Mouse (Mus musculus) CH12.LX (cell line): ENCODE data around the gene Ergic1. TPM values are rescaled to one million over a fixed set of nuclear protein-coding genes. Genes with fewer than 3 reads are reported as not detected.

Experiments
- DNase-seq: peaks from one replicate; pipeline ENCODE4 v3.0.0-alpha.2; 2013; ENCODE audit errors: extremely low read depth
- H3K27ac ChIP-seq: 2 replicates; pipeline ENCODE4 v1.5.1; 2012; ENCODE audit warnings: low read depth, mild to moderate bottlenecking, control low read depth, moderate library complexity; ENCODE audit not compliant: insufficient read depth
- H3K27me3 ChIP-seq: replicated peaks from 2 replicates; pipeline ENCODE3; 2012; ENCODE audit warnings: inconsistent platforms
- H3K36me3 ChIP-seq, 2 experiments: replicated peaks in 1 of 2; 2 replicates each; pipeline versions ENCODE3 to v1.6.1; 2012; ENCODE audit warnings: inconsistent platforms in 1 of 2, low read length in 1 of 2, mild to moderate bottlenecking in 1 of 2, mixed read lengths in 1 of 2, moderate library complexity in 1 of 2; ENCODE audit not compliant: control insufficient read depth in 1 of 2, insufficient read depth in 1 of 2
- H3K4me1 ChIP-seq, 2 experiments: 2 replicates each; pipeline ENCODE4 v1.6.1; 2012; ENCODE audit warnings: inconsistent platforms in 1 of 2, moderate library complexity in 1 of 2; ENCODE audit not compliant: insufficient read depth in 2 of 2, control insufficient read depth in 1 of 2
- H3K4me2 ChIP-seq: 2 replicates; pipeline ENCODE4 v1.6.1; 2012; ENCODE audit warnings: low read depth, mild to moderate bottlenecking, control low read depth; ENCODE audit not compliant: poor library complexity, insufficient read depth, severe bottlenecking
- H3K4me3 ChIP-seq, 3 experiments: fragments of 150-350 bp in 1 of 3; sonication (generic) in 1 of 3; replicated peaks in 1 of 3; 2 replicates each; pipeline versions ENCODE3 to v1.5.1; 2011 to 2012; ENCODE audit warnings: low read depth in 2 of 3, low read length in 2 of 3, mild to moderate bottlenecking in 2 of 3, moderate library complexity in 2 of 3, control low read depth in 1 of 3, improper control_type of control experiment in 1 of 3, inconsistent platforms in 1 of 3, mixed read lengths in 1 of 3; ENCODE audit not compliant: poor library complexity in 1 of 3
- H3K79me2 ChIP-seq: replicated peaks from 2 replicates; pipeline ENCODE4 v1.6.1; 2012; ENCODE audit warnings: mild to moderate bottlenecking, moderate library complexity; ENCODE audit not compliant: control insufficient read depth, poor library complexity, insufficient read depth, severe bottlenecking; ENCODE audit errors: extremely low read depth
- H3K9ac ChIP-seq: 2 replicates; pipeline ENCODE4 v1.6.1; 2012; ENCODE audit warnings: low read depth, mild to moderate bottlenecking, control low read depth, moderate library complexity; ENCODE audit not compliant: insufficient read depth
- H3K9me3 ChIP-seq: replicated peaks from 2 replicates; pipeline ENCODE3; 2012; ENCODE audit warnings: low read length, inconsistent platforms, mixed read lengths
- BHLHE40 ChIP-seq: IDR thresholded peaks from 2 replicates; pipeline ENCODE4 v1.6.1; 2011; ENCODE audit warnings: mild to moderate bottlenecking, low read depth, low read length, improper control_type of control experiment
- CHD1 ChIP-seq: IDR thresholded peaks from 2 replicates; pipeline ENCODE4 v1.6.1; 2012; ENCODE audit warnings: low read depth, low read length, improper control_type of control experiment, inconsistent platforms
- CTCF ChIP-seq, 2 experiments: IDR thresholded peaks in 1 of 2; conservative IDR thresholded peaks in 1 of 2; 2 replicates each; pipeline ENCODE4 v1.5.1; 2011 to 2012; ENCODE audit warnings: low read depth in 2 of 2, low read length in 2 of 2, improper control_type of control experiment in 1 of 2, inconsistent platforms in 1 of 2, mild to moderate bottlenecking in 1 of 2, moderate library complexity in 1 of 2
- E2F4 ChIP-seq: IDR thresholded peaks from 2 replicates; pipeline ENCODE4 v1.6.1; 2011; ENCODE audit warnings: low read depth, low read length, improper control_type of control experiment; ENCODE audit not compliant: insufficient replicate concordance
- ELF1 ChIP-seq: IDR thresholded peaks from 2 replicates; pipeline ENCODE4 v1.6.1; 2014; ENCODE audit warnings: low read depth, mild to moderate bottlenecking, inconsistent platforms, low read length, improper control_type of control experiment
- ETS1 ChIP-seq: conservative IDR thresholded peaks from 2 replicates; pipeline ENCODE4 v1.6.1; 2012; ENCODE audit warnings: low read depth, mild to moderate bottlenecking, inconsistent platforms, low read length, improper control_type of control experiment, moderate library complexity
- HCFC1 ChIP-seq: IDR thresholded peaks from 2 replicates; pipeline ENCODE4 v1.6.1; 2012; ENCODE audit warnings: low read depth, mild to moderate bottlenecking, inconsistent platforms, low read length, improper control_type of control experiment
- KAT2A ChIP-seq: IDR thresholded peaks from 2 replicates; pipeline ENCODE4 v1.6.1; 2012; ENCODE audit warnings: low read length, improper control_type of control experiment, inconsistent platforms; ENCODE audit not compliant: insufficient replicate concordance
- MAFK ChIP-seq: IDR thresholded peaks from 2 replicates; pipeline ENCODE4 v1.6.1; 2011; ENCODE audit warnings: low read length, improper control_type of control experiment; ENCODE audit not compliant: insufficient replicate concordance
- MAX ChIP-seq: IDR thresholded peaks from 2 replicates; pipeline ENCODE4 v1.6.1; 2011; ENCODE audit warnings: low read length, improper control_type of control experiment
- MEF2A ChIP-seq: IDR thresholded peaks from 2 replicates; pipeline ENCODE4 v1.6.1; 2014; ENCODE audit warnings: low read depth, mild to moderate bottlenecking, inconsistent platforms, low read length, improper control_type of control experiment, borderline replicate concordance
- NELFE ChIP-seq: IDR thresholded peaks from 2 replicates; pipeline ENCODE4 v1.6.1; 2011; ENCODE audit warnings: low read depth, low read length, improper control_type of control experiment
- NRF1 ChIP-seq: IDR thresholded peaks from 2 replicates; pipeline ENCODE4 v1.6.1; 2014; ENCODE audit warnings: low read depth, mild to moderate bottlenecking, inconsistent platforms, low read length, improper control_type of control experiment, moderate library complexity
- PAX5 ChIP-seq: IDR thresholded peaks from 2 replicates; pipeline ENCODE4 v1.6.1; 2012; ENCODE audit warnings: low read length, inconsistent platforms, mixed read lengths
- POLR2A ChIP-seq: IDR thresholded peaks from 2 replicates; pipeline ENCODE4 v1.6.1; 2011; ENCODE audit warnings: low read depth, mild to moderate bottlenecking, improper control_type of control experiment, low read length
- POLR2AphosphoS2 ChIP-seq: IDR thresholded peaks from 2 replicates; pipeline ENCODE4 v1.6.1; 2011; ENCODE audit warnings: low read depth, low read length, improper control_type of control experiment
- TBP ChIP-seq: conservative IDR thresholded peaks from 2 replicates; pipeline ENCODE4 v1.6.1; 2011; ENCODE audit warnings: low read depth, low read length, improper control_type of control experiment
- TCF12 ChIP-seq: IDR thresholded peaks from 2 replicates; pipeline ENCODE4 v1.6.1; 2014; ENCODE audit warnings: low read depth, mild to moderate bottlenecking, inconsistent platforms, low read length, improper control_type of control experiment
- UBTF ChIP-seq: IDR thresholded peaks from 2 replicates; pipeline ENCODE4 v1.6.1; 2012; ENCODE audit warnings: low read depth, mild to moderate bottlenecking, inconsistent platforms, low read length, improper control_type of control experiment, moderate library complexity
- USF2 ChIP-seq: conservative IDR thresholded peaks from 2 replicates; pipeline ENCODE4 v1.6.1; 2011; ENCODE audit warnings: low read depth, low read length, improper control_type of control experiment
- ZC3H11A ChIP-seq: IDR thresholded peaks from 2 replicates; pipeline ENCODE4 v1.6.1; 2012; ENCODE audit warnings: low read depth, mild to moderate bottlenecking, inconsistent platforms, low read length, improper control_type of control experiment
- ZNF384 ChIP-seq: IDR thresholded peaks from 2 replicates; pipeline ENCODE4 v1.6.1; 2012; ENCODE audit warnings: low read depth, low read length, improper control_type of control experiment, inconsistent platforms
- dilution Hi-C: fragments of 300-500 bp; cut with MboI; formaldehyde crosslinking; loops from 2 replicates; pipeline ENCODE4 v1.14.3; 2020; ENCODE audit warnings: low sequenced_read_pairs; ENCODE audit not compliant: extremely low pct_unique_long_range_greater_than_20kb, extremely low pct_ligation_motif_present
- in situ Hi-C: fragments of 300-500 bp; cut with MboI; formaldehyde crosslinking; loops from 3 replicates; pipeline ENCODE4 v1.14.3; 2019; ENCODE audit warnings: low sequenced_read_pairs, low pct_ligation_motif_present, low pct_unique_long_range_greater_than_20kb, mixed read lengths
- polyA plus RNA-seq: library from polyadenylated mRNA; unstranded; fragments of >175 nt; gene quantifications from 2 replicates; pipeline ENCODE4 v1.2.1, GENCODE M21; 2012; ENCODE audit warnings: low read depth; ENCODE audit not compliant: insufficient read length
- total RNA-seq, 2 experiments: library from RNA; depleted of rRNA; stranded (reverse); fragments of 300-350 nt in 1 of 2; fragments of >200 nt in 1 of 2; gene quantifications; 2 replicates each; pipeline ENCODE4 v1.2.3; 2012 to 2014

The Ergic1 gene
- total and polyA plus RNA-seq, 3 experiments, result 93.5 to 142 (median 131) TPM

- H3K9me3 ChIP-seq, result peaks cover 12% of the 10 kb centered on the region
- peaks cover 21 to 62% of the 10 kb centered on the region in 2 experiments for H3K4me1 ChIP-seq
- no peaks in the 10 kb centered on the region for H3K27me3 ChIP-seq
- in situ Hi-C loops, result no loop called here
- no peak overlapping the region for H3K9ac ChIP-seq
- no peak for TF ChIP-seq ELF1
- no peak for TF ChIP-seq UBTF
- no peak for TF ChIP-seq POLR2AphosphoS2
- no peak for TF ChIP-seq NELFE
- TF ChIP-seq KAT2A, result no peak
- TF ChIP-seq CTCF (conservative IDR thresholded peaks at IDR 0.05 in 1 of 2, IDR thresholded peaks at IDR 0.05 in 1 of 2; ENCODE audit: low read depth in 2 of 2, low read length in 2 of 2), result no peak
- TF ChIP-seq MAX, result no peak
- no peak for TF ChIP-seq HCFC1
- TF ChIP-seq E2F4, result no peak
- TF ChIP-seq ZC3H11A, result no peak
- TF ChIP-seq BHLHE40, result no peak
- TF ChIP-seq TBP, result no peak
- no peak for TF ChIP-seq USF2
- no peak for TF ChIP-seq MEF2A
- TF ChIP-seq ETS1, result no peak
- TF ChIP-seq NRF1, result no peak
- TF ChIP-seq MAFK, result no peak
- no peak for TF ChIP-seq TCF12
- no peak overlapping the region for H3K27ac ChIP-seq
- H3K36me3 ChIP-seq, result peaks cover 56 to 93% of the 10 kb centered on the region in 2 experiments
- dilution Hi-C loops, result no loop called here
- no peak overlapping the region for H3K4me3 ChIP-seq
- DNase-seq, result no peak
- H3K79me2 ChIP-seq, result peaks cover 82% of the 10 kb centered on the region
- no peak overlapping the region for H3K4me2 ChIP-seq
Measured at GRCm38 (mm10) chr17:26567818-26568173, 6.5 kb downstream of the Ergic1 start.

DNA sequence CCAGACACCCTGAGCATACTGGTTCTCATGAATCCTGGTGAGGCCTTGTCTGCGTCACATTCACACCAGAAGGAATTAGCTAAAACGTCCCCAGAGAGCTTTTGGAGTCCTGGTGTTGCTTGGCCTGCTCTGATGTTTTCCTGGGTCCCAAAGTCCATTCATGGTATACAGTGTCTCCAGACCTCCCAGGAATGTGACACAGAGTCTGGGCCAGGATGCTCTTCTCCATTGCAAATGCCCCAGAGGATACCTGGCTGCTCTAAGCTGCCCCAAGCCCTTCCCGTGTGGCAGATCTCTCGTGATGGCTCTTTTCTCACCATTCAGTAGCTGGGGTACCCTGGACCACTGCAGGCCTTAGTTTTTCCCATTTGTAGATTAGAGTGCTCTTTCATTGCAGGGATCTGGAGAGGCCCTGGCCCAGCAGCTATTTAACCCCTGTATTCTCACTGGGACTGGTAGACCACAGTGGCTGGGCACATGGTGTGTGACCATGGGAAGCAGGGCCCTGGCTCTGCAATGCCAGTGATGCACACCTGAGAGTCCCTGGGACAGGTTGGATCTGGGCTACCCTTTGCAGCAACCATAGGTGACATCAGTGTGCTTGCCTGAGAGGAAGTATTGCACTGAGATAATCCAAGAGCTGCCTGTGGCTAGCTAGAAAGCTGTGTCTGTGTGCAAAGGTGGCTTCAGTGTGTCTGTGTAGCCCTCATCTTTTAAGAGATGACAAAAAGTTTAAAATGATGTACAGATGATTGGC lies 8.5 kb downstream of the Ergic1 start:
- H3K36me3 ChIP-seq, result peaks cover 47 to 96% of the 10 kb centered on the region in 2 experiments
- in situ Hi-C loops (no loop called here), dilution Hi-C loops (no loop called here)

More for the DNA sequence above, 8.5 kb downstream of the Ergic1 start:
- DNase-seq, result no peak
- H3K4me1 ChIP-seq, result peaks cover 18 to 52% of the 10 kb centered on the region in 2 experiments
- H3K4me3 ChIP-seq, result no peak overlapping the region
- H3K79me2 ChIP-seq, result peaks cover 76% of the 10 kb centered on the region
- H3K9me3 ChIP-seq, result peaks cover 6% of the 10 kb centered on the region
- H3K9ac ChIP-seq, result no peak overlapping the region
- no peak overlapping the region for H3K4me2 ChIP-seq
- H3K27ac ChIP-seq, result no peak overlapping the region
- TF ChIP-seq CTCF (conservative IDR thresholded peaks at IDR 0.05 in 1 of 2, IDR thresholded peaks at IDR 0.05 in 1 of 2; ENCODE audit: low read depth in 2 of 2, low read length in 2 of 2) (no peak), NRF1 (no peak), USF2 (no peak), PAX5 (no peak), NELFE (no peak), HCFC1 (no peak), CHD1 (no peak), MAX (no peak), ELF1 (no peak), ETS1 (no peak), POLR2A (no peak), ZNF384 (no peak)
- H3K27me3 ChIP-seq, result no peaks in the 10 kb centered on the region
